Mouse (Mus musculus): Measurements from ENCODE around the gene Cnksr3. TPM values are rescaled to one million over a fixed set of nuclear protein-coding genes. Genes with fewer than 3 reads are reported as not detected.

The Cnksr3 gene
- polyA plus RNA-seq, 1 experiment = 8.9 TPM

GRCm38 (mm10) chr10:7183171-7183631, 28.8 kb downstream of the Cnksr3 start:
- H3K27ac ChIP-seq (ENCODE audit: insufficient read depth, low read depth, low read length) = peak overlapping the region; percentile 46; the same call in 1 of the 2 replicates
- H3K4me1 ChIP-seq (ENCODE audit: control insufficient read depth, insufficient read depth, insufficient read length, low read length) = peaks cover 12% of the 10 kb centered on the region
- WGBS = 56% methylated on average over 6 of the region's 6 CpGs
- no peaks in the 10 kb centered on the region for H3K27me3 ChIP-seq (ENCODE audit: control insufficient read depth, insufficient read depth, low read length)
- no peak overlapping the region for H3K4me3 ChIP-seq (ENCODE audit: low read depth, low read length)
- TF ChIP-seq POLR2A (IDR thresholded peaks at IDR 0.05; ENCODE audit: low read depth, low read length) (no peak), CTCF (IDR thresholded peaks at IDR 0.05; ENCODE audit: extremely low read depth, insufficient read length, insufficient replicate concordance, low read depth, low read length) (no peak)
- no peaks in the 10 kb centered on the region for H3K36me3 ChIP-seq (ENCODE audit: control insufficient read depth, insufficient read depth, low read length)

- WGBS = 70% methylated on average over 12 of the region's 12 CpGs
- H3K36me3 ChIP-seq (ENCODE audit: control insufficient read depth, insufficient read depth, low read length) = no peaks in the 10 kb centered on the region
- no peaks in the 10 kb centered on the region for H3K27me3 ChIP-seq (ENCODE audit: control insufficient read depth, insufficient read depth, low read length)
- peaks cover 12% of the 10 kb centered on the region for H3K4me1 ChIP-seq (ENCODE audit: control insufficient read depth, insufficient read depth, insufficient read length, low read length)
- peak overlapping the region; percentile 46 for H3K27ac ChIP-seq (ENCODE audit: insufficient read depth, low read depth, low read length)
- no peak overlapping the region for H3K4me3 ChIP-seq (ENCODE audit: low read depth, low read length)
- TF ChIP-seq POLR2A (IDR thresholded peaks at IDR 0.05; ENCODE audit: low read depth, low read length) = no peak
- TF ChIP-seq CTCF (IDR thresholded peaks at IDR 0.05; ENCODE audit: extremely low read depth, insufficient read length, insufficient replicate concordance, low read depth, low read length) = no peak
Observed at GRCm38 (mm10) chr10:7182555-7183170, 29.4 kb downstream of the Cnksr3 start.

DNA sequence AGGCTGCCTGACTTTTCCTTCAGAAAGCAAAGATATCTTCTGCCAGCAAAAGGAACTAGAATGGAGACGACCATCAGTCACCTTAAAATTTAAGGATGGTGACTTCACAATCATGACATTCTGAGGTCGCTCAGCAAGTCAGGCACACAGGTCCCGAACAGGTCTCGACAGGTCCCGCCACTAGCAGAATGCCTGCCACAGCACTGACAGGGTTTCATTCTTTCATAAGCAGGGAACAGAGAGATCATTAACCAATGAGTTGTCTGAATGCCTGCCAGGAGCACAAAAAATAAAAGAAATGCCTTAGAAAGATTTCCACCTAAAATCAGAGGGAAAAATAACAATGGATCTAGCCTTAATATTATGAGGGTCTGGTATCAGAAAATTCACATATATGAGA, 31.7 kb downstream of the Cnksr3 start:
- WGBS = 89% methylated on average over 5 of the region's 5 CpGs
- no peaks in the 10 kb centered on the region for H3K36me3 ChIP-seq (ENCODE audit: control insufficient read depth, insufficient read depth, low read length)
- H3K27me3 ChIP-seq (ENCODE audit: control insufficient read depth, insufficient read depth, low read length) = no peaks in the 10 kb centered on the region
- no peak overlapping the region for H3K27ac ChIP-seq (ENCODE audit: insufficient read depth, low read depth, low read length)
- no peak overlapping the region for H3K4me3 ChIP-seq (ENCODE audit: low read depth, low read length)
- TF ChIP-seq CTCF (IDR thresholded peaks at IDR 0.05; ENCODE audit: extremely low read depth, insufficient read length, insufficient replicate concordance, low read depth, low read length) = no peak
- TF ChIP-seq POLR2A (IDR thresholded peaks at IDR 0.05; ENCODE audit: low read depth, low read length) = no peak
- peaks cover 12% of the 10 kb centered on the region for H3K4me1 ChIP-seq (ENCODE audit: control insufficient read depth, insufficient read depth, insufficient read length, low read length)

DNA sequence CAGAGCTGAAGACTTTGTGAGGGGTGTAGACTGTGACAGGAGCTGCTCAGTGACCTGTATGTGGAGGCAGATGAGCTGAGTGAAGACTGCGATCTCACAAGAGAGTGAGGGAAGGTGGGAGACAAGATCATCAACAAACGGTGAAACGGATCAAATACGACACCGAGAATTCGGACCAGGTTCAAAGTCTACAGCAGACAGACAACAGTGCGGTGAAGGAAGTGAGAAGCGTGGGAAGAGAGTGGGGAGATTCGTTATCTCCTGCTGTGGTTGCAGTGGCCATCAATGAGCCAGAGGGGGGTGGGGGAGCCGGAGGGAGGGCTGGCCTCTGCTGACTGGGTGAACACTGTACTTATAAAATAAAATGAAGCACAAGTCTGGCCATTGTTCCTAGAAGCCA, 33.5 kb downstream of the Cnksr3 start:
- no peak overlapping the region for H3K27ac ChIP-seq (ENCODE audit: insufficient read depth, low read depth, low read length)
- H3K4me1 ChIP-seq (ENCODE audit: control insufficient read depth, insufficient read depth, insufficient read length, low read length) = peaks cover 12% of the 10 kb centered on the region
- WGBS = 27% methylated on average over 10 of the region's 10 CpGs
- H3K4me3 ChIP-seq (ENCODE audit: low read depth, low read length) = no peak overlapping the region
- H3K36me3 ChIP-seq (ENCODE audit: control insufficient read depth, insufficient read depth, low read length) = no peaks in the 10 kb centered on the region
- TF ChIP-seq POLR2A (IDR thresholded peaks at IDR 0.05; ENCODE audit: low read depth, low read length) (no peak), CTCF (IDR thresholded peaks at IDR 0.05; ENCODE audit: extremely low read depth, insufficient read length, insufficient replicate concordance, low read depth, low read length) (no peak)
- no peaks in the 10 kb centered on the region for H3K27me3 ChIP-seq (ENCODE audit: control insufficient read depth, insufficient read depth, low read length)

DNA sequence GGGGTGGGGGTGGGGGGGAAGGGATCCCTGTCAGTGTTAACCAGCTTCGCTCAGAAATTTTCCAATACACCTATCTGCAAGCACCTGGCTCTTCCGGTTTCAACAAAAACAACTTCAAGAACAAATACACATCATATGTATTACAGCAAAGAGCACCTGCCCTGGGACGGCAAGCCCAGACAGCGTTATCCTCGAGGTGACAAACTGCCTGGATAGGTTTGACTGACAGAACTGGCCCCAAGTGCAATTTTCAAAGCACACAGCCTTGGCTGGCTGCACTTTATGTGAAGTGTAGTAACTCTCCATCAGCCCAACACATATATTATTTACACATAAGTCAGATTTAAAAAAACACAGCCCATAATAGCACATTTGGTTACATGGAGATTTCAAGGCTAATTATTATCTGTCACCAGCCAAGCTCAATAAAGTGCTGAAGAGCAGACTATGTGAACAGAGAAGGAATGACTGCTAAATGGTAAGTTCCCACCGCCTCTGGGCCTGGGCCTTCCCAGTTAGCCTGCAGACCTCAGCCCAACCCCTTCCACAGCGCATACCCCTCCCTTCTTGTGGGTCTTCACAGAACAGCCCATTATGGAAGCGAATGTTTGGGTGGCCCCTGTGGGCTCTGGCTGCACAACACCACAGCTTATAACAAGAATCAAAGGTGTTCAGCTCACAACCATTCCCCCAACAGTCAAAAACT, 35.7 kb downstream of the Cnksr3 start:
- Histone ChIP-seq H3K4me3 (ENCODE audit: low read depth, low read length) (no peak overlapping the region), H3K27me3 (ENCODE audit: control insufficient read depth, insufficient read depth, low read length) (no peaks in the 10 kb centered on the region), H3K27ac (ENCODE audit: insufficient read depth, low read depth, low read length) (no peak overlapping the region), H3K36me3 (ENCODE audit: control insufficient read depth, insufficient read depth, low read length) (no peaks in the 10 kb centered on the region), H3K4me1 (ENCODE audit: control insufficient read depth, insufficient read depth, insufficient read length, low read length) (peaks cover 10% of the 10 kb centered on the region; the same call in 1 of the 2 replicates)
- 80% methylated on average over 8 of the region's 8 CpGs for WGBS
- no peak for TF ChIP-seq CTCF (IDR thresholded peaks at IDR 0.05; ENCODE audit: extremely low read depth, insufficient read length, insufficient replicate concordance, low read depth, low read length)
- TF ChIP-seq POLR2A (IDR thresholded peaks at IDR 0.05; ENCODE audit: low read depth, low read length) = no peak

DNA sequence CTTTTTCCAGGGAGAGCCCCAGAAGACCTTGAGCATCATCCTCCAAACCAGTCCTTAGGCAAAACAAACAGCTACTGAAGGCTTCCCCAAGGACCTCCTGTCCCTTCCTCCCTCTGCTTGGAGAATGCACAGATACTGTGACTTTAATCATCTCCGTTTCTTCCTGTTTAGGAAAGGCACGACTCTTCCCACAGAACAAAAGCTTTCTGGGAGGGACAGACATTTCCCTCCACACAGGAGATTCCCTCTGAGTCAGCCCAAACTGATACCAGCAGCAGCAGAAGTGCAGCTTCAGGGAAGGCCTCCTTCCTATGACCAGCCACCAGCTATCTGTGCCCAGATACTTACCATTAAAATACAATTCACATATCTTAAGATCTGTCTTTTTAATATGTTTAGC, 37.6 kb downstream of the Cnksr3 start:
- 56% methylated on average over 2 of the region's 2 CpGs for WGBS
- Histone ChIP-seq H3K27me3 (ENCODE audit: control insufficient read depth, insufficient read depth, low read length) (no peaks in the 10 kb centered on the region), H3K36me3 (ENCODE audit: control insufficient read depth, insufficient read depth, low read length) (no peaks in the 10 kb centered on the region), H3K4me3 (ENCODE audit: low read depth, low read length) (no peak overlapping the region), H3K27ac (ENCODE audit: insufficient read depth, low read depth, low read length) (no peak overlapping the region), H3K4me1 (ENCODE audit: control insufficient read depth, insufficient read depth, insufficient read length, low read length) (peaks cover 10% of the 10 kb centered on the region; the same call in 1 of the 2 replicates)
- TF ChIP-seq POLR2A (IDR thresholded peaks at IDR 0.05; ENCODE audit: low read depth, low read length) (no peak), CTCF (IDR thresholded peaks at IDR 0.05; ENCODE audit: extremely low read depth, insufficient read length, insufficient replicate concordance, low read depth, low read length) (no peak)

DNA sequence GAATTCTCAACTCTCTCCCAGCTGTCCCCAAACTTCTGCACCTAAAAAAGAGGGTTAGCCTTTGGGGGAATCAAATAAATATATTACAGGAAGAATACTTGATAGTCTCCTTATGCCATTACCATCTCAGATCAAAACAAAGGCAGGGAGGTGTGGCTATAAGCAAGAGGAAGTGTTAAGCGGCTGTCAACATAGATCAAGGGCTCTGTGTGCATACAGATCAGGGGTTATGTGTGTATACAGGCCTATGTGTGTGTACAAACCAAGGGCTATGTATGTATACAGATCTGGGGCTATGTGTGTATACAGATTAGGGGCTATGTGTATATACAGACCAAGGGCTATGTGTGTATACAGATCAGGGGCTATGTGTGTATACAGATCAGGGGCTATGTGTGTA, 38.9 kb downstream of the Cnksr3 start:
- Histone ChIP-seq H3K27ac (ENCODE audit: insufficient read depth, low read depth, low read length) (no peak overlapping the region), H3K4me3 (ENCODE audit: low read depth, low read length) (no peak overlapping the region), H3K36me3 (ENCODE audit: control insufficient read depth, insufficient read depth, low read length) (no peaks in the 10 kb centered on the region), H3K4me1 (ENCODE audit: control insufficient read depth, insufficient read depth, insufficient read length, low read length) (peaks cover 2% of the 10 kb centered on the region; the same call in 1 of the 2 replicates), H3K27me3 (ENCODE audit: control insufficient read depth, insufficient read depth, low read length) (no peaks in the 10 kb centered on the region)
- TF ChIP-seq POLR2A (IDR thresholded peaks at IDR 0.05; ENCODE audit: low read depth, low read length) (no peak), CTCF (IDR thresholded peaks at IDR 0.05; ENCODE audit: extremely low read depth, insufficient read length, insufficient replicate concordance, low read depth, low read length) (no peak)
- 25% methylated on average over 1 of the region's 1 CpGs for WGBS

All from small intestine, adult 2 months (tissue).